Mouse (Mus musculus) common myeloid progenitor, adult 5-6 weeks (primary cell): ENCODE results near the gene Agt. TPM values are rescaled to one million over a fixed set of nuclear protein-coding genes. Genes with fewer than 3 reads are reported as not detected.

ENCODE experiments used
- ATAC-seq: replicated peaks from 2 replicates; pipeline ENCODE4 v1.8.0; 2016; ENCODE audit warnings: low read depth, mild to moderate bottlenecking, moderate TSS enrichment, inconsistent platforms; ENCODE audit not compliant: poor library complexity, severe bottlenecking
- total RNA-seq: library from RNA; stranded (forward); fragments of 200-1000, 187-1606 nt; gene quantifications from 2 replicates; pipeline ENCODE4 v1.2.3, GENCODE M21; 2017

The Agt gene
- total RNA-seq, 1 experiment from 2014 or later, result 0.27 TPM

- ATAC-seq, result no peak
These were observed 13.3 kb downstream of the Agt start for GRCm38 (mm10) chr8:124556164-124556563.

GRCm38 (mm10) chr8:124555113-124555750 is 14.3 kb downstream of the Agt start:
- ATAC-seq, result no peak

- ATAC-seq, result no peak
These were observed 18.4 kb downstream of the Agt start for GRCm38 (mm10) chr8:124551011-124551661.

DNA sequence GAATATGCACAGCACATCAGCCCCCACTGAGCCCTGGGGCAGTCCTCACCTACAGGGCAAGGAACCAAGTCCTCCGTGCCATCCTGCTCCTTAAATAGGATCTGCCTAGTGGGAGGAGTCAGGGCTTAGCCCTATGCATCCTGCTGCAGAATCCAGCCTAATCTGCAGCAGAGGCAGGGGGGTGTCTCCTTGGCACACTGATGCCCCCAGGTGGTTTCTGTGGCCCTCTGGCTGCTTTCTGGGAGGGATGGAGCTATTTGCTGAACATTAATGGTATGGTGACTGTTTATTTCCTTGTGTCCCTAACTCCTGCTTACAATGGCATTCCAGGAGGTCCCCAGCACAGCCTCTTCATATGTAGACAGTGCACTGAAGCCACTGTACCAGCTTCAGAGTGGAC is 21.3 kb downstream of the Agt start:
- ATAC-seq, result no peak

DNA sequence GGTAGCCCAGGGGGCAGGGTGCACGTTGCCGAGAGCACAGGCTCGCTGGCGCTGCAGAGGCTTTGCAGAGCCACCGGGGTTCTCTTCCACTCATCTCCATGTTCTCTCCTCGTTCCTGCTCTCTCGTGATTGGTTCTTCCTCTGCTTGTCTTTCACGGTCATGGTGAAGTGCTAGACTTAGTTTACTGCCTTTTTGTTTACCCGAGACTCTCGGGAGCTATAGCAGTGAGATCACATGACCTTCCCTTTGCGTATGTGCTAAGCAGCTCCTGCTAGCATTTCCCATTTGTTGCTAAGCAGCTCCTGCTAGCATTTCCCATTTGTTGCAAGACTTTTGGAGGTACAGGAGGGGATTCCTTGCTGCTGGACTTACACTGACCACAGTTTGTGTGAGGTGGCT is 22.2 kb downstream of the Agt start:
- ATAC-seq, result no peak

GRCm38 (mm10) chr8:124546815-124547214 is 22.7 kb downstream of the Agt start:
- no peak for ATAC-seq

DNA sequence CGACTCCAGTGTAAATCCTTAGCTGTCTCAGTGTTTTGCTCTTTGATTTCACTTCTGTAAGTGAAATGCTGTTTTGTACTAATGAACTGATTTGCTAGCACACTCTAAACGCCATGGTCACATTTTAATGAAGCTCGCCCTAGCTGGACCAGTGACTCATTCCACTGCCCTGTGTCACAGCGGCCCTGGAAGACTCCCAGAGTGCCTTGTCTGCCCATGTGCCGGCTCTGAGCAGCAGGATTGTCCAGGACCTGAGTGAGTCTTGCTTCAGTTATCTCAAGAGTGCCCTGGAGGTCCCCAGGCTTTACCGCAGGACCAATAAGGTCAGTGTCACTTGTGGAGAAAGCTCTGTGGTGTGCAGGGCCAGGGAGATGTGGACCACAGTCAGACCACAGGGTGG is 23.1 kb downstream of the Agt start:
- no peak for ATAC-seq

DNA sequence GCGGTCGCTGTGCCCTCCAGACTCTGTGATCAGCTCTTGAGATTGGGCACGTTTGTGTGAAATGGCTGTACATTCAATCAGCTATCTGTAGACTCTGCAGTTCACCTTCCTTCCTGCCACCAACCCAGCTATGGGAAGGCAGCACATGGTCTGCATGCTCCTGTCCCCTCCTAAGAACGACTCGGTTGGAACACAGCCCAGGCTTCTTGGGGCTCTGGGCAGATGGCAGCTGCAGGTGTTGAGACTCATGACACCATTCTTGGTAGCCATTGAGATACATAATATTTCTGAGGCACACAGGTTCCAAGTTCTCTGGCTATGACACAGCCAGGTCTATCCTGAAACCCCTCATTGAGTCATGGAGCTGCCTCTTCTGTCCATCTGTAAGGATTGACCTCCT is 26.2 kb downstream of the Agt start:
- no peak for ATAC-seq

- no peak for ATAC-seq
These were observed 27.5 kb downstream of the Agt start for GRCm38 (mm10) chr8:124542001-124542400.

GRCm38 (mm10) chr8:124540906-124541305 is 28.6 kb downstream of the Agt start:
- ATAC-seq, result no peak

GRCm38 (mm10) chr8:124535451-124535850 is 34.1 kb downstream of the Agt start:
- ATAC-seq, result no peak

- no peak for ATAC-seq
These were observed 36.9 kb downstream of the Agt start for GRCm38 (mm10) chr8:124532626-124533025.

DNA sequence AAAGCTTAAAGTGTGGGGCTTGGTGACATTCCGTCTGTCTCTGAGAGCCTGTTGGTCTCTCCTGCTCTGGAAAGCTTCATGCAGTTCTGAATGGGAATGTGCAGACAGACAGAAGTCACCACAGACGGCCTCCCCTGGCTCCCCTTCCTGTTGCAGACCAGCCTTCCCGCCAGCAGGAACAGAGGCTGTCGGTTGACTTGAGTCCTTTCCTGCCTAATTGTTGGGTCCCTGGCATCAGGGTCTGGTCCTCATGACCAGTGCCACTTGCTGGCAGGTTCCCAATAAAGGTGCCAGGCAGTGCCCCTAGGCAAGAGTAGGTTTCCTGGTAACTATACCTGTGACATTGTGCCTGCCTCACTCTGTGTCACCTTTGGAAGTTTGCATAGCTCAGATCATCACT is 38.5 kb downstream of the Agt start:
- no peak for ATAC-seq

DNA sequence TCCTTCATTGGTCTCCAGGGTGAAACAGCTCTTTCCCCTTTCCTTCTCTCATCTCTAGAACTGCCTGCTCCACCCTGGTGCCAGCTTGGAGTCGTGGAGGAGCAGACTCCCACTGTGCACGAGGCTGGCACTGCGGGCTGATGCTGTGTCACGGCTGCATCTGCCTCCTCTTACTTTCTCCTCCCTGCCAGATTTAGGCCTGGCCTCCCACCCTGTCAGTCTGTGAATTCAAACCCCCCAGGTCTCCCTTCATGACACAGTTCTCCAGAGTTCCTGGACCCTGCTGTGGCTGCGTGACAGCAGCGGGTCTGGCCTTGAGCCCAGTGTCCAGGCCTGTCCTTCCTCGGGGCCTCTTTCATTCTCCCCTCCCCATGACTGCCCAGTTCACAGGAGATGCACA is 39.0 kb downstream of the Agt start:
- ATAC-seq, result no peak

DNA sequence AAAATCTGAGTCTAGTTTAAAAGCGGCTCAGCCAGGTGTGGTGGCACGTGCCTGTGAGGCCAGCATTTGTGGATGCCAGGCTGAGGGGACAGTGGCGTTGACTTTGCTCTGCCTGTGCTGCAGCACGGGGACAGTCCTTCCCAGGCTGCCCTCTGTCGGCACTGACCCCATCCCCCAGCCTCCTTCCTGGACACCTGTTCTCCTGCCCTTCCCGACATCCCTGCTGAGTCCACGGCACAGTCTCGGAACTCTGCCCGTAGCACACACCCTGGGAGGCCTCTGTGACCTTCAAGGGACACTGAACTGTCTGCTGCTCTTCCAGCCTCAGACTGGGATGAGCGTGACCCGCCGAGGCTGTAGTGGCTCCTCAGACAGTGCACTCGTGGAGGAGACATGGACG is 39.4 kb downstream of the Agt start:
- ATAC-seq, result no peak

DNA sequence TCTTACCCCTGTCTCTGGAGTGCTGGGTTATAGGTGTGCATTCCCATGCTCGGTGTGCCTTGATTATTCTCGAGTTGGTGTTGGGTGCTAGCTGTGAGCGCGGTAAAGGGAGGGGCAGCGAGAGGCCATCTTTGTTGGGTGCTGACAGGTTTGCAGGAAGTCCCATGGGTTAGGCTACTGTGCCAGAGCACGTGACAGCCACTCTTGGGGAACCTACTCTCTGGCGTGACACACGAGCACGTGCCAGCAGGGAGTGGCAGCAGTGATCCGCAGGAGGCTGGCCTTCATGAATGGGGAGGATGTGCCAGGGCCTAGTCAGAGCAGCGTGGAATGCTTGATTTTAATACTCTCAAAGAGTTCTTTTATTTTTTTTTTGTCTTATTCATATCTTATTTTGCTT is 43.2 kb downstream of the Agt start:
- ATAC-seq, result no peak

- ATAC-seq, result no peak
These were observed 47.6 kb downstream of the Agt start for GRCm38 (mm10) chr8:124521946-124522345.

GRCm38 (mm10) chr8:124520249-124521080 is 49.0 kb downstream of the Agt start, which contains the start of gene Cog2:
TSS of gene Cog2 (plus strand) at chr8:124520767.
- peak; percentile 100 for ATAC-seq

DNA sequence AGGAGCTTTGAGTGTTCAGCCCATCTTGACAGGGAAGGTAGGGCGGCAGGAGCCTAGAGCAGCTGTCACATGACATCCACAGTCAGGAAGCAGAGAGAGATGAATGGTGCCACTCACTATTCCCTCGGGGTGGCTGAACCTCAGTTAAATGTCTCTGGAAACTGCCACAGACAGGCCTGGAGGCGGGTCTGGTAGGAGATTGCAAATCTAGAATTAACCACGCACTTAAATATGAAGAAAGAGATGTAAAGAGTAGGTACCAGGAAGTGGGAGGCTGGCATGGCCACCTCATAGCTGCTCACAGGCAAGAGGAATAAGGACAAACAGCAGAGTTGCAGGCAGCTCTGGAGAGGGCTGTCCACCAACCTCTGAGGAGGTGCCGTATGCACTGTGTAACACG is 52.4 kb downstream of the Agt start:
- no peak for ATAC-seq

DNA sequence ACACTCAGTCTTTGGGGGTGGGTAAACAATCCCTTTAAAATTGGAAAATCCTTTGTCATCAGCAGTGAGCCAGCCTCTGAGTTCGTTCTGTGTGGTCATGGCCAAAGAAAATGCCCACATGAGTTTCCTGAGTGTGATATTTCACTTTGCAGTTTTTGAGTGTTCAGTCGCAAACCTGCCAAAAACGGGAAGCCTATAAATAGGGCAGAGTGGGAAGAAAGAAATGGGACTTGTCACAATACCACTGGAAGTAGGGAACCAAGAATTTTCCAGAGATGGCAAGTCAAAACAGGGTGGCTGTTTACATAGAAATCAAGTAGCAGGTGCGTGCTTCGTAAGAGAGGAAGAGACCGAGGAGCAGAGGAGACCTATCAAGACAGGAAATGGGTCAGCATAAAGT is 53.0 kb downstream of the Agt start:
- ATAC-seq, result no peak

GRCm38 (mm10) chr8:124516039-124516438 is 53.5 kb downstream of the Agt start:
- ATAC-seq, result no peak
